Mouse (Mus musculus): Measurements from ENCODE around the gene Olfr818. TPM values are rescaled to one million over a fixed set of nuclear protein-coding genes. Genes with fewer than 3 reads are reported as not detected.
"Not testable (repeated sequence)": the region's sequence is repeated elsewhere in the genome, so short reads cannot be mapped to it uniquely, and the experiment has no call there.

Gene Olfr818
- total RNA-seq (2017): not detected in 2 replicates

DNA sequence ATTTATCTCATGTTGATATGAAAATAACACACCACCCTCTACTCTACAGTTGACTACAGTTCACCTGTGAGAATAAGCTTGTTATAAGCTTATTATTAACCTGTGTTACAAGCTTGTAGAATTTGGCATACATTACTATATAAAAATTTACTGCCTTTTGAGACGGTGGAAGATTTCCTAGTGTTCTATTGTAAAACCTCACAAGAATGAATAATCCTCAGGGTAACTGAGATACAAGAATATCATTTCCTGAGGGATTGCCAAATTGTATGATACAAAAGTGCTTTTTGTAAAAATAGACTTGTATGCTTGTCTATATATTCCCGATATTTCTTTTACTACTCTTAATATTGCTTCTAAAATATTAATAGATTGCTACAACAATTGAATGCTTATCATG, at the start of gene Olfr818:
Olfr818 (minus strand) TSS at position 101 of the 400 bp plus-strand sequence.
- no peak for ATAC-seq (replicated peaks in 1 of 2; ENCODE audit: insufficient read depth in 1 of 2, low FRiP score in 2 of 2, low TSS enrichment in 1 of 2, low read depth in 1 of 2, poor library complexity in 2 of 2, severe bottlenecking in 2 of 2)

GRCm38 (mm10) chr10:129984962-129985361, 36.1 kb upstream of the Olfr818 start, which contains the start of gene Gm10310:
Gm10310 (minus strand) TSS chr10:129985062.
- not testable (repeated sequence) for ATAC-seq (replicated peaks in 1 of 2; ENCODE audit: insufficient read depth in 1 of 2, low FRiP score in 2 of 2, low TSS enrichment in 1 of 2, low read depth in 1 of 2, poor library complexity in 2 of 2, severe bottlenecking in 2 of 2)

DNA sequence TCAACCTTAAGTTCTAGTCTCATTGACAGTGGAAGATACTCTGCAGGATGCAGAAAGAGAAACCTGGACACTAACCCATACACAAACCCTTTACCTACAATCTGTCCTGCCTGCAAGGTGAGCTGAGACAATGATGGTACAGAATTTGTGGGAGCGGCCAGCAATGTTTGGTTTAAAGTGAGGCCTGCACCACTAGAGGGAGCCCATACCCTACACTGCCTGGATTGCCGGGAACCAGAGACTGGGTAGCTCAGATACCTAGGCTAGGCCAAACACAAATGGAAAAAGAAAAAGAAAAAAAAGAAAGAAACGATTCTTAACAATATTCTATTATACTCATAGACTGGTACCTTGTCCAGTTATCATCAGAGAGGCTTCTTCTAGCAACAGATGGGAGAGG, 33.0 kb upstream of the Olfr818 start:
- peak; percentile 48 to 62; a peak in 3 of 4 replicates for ATAC-seq (replicated peaks in 1 of 2; ENCODE audit: insufficient read depth in 1 of 2, low FRiP score in 2 of 2, low TSS enrichment in 1 of 2, low read depth in 1 of 2, poor library complexity in 2 of 2, severe bottlenecking in 2 of 2)

- not testable (repeated sequence) for ATAC-seq (replicated peaks in 1 of 2; ENCODE audit: insufficient read depth in 1 of 2, low FRiP score in 2 of 2, low TSS enrichment in 1 of 2, low read depth in 1 of 2, poor library complexity in 2 of 2, severe bottlenecking in 2 of 2)
Measured at GRCm38 (mm10) chr10:129976040-129976439, 27.1 kb upstream of the Olfr818 start, which contains the start of gene Olfr247. Olfr247 (minus strand) TSS chr10:129976140.

DNA sequence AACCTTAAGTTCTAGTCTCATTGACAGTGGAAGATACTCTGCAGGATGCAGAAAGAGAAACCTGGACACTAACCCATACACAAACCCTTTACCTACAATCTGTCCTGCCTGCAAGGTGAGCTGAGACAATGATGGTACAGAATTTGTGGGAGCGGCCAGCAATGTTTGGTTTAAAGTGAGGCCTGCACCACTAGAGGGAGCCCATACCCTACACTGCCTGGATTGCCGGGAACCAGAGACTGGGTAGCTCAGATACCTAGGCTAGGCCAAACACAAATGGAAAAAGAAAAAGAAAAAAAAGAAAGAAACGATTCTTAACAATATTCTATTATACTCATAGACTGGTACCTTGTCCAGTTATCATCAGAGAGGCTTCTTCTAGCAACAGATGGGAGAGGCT, 24.1 kb upstream of the Olfr818 start:
- peak; percentile 42 to 73; a peak in 2 of 4 replicates for ATAC-seq (replicated peaks in 1 of 2; ENCODE audit: insufficient read depth in 1 of 2, low FRiP score in 2 of 2, low TSS enrichment in 1 of 2, low read depth in 1 of 2, poor library complexity in 2 of 2, severe bottlenecking in 2 of 2)

- not testable (repeated sequence) for ATAC-seq (replicated peaks in 1 of 2; ENCODE audit: insufficient read depth in 1 of 2, low FRiP score in 2 of 2, low TSS enrichment in 1 of 2, low read depth in 1 of 2, poor library complexity in 2 of 2, severe bottlenecking in 2 of 2)
Measured at GRCm38 (mm10) chr10:129967166-129967565, 18.3 kb upstream of the Olfr818 start, which contains the start of gene Olfr819. Olfr819 (minus strand) TSS chr10:129967266.

DNA sequence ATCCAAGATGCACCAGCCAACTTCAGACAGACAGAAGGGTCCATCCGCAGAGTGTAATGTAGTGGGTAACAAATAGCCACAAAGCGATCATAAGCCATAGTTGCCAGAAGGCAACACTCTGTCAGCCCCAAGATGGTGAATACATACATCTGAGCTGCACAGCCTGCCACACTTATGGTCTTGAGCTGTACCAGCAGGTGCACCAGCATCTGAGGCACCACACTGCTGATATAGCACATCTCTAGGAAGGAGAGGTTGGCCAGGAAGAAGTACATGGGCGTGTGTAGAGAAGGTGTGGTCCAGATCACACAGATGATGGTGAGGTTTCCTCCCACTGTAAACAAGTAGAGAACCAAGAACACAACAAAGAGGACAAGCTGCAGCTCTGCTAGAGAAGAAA, 17.3 kb upstream of the Olfr818 start:
- ATAC-seq (replicated peaks in 1 of 2; ENCODE audit: insufficient read depth in 1 of 2, low FRiP score in 2 of 2, low TSS enrichment in 1 of 2, low read depth in 1 of 2, poor library complexity in 2 of 2, severe bottlenecking in 2 of 2): peak in 1 of 2 experiments; percentile 27; a peak in 1 of 4 replicates

DNA sequence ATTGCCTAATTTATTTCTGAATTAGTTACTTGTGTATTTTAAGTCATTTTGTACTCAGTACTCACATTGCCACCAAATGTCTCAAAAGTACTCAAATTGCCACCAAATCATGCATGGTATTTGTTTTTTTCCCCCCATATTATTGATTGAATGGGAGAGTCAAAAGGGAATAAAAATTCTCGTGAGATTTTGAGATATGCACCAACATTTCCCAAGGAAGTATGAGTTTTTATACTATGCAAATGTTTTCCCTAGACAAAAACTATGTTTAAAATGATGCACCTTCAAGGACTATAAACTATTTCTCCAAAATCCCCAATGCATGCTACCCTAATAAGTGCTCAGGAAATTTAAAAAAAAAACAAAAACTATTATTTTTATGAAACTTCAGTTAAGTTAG, 33.4 kb downstream of the Olfr818 start, which contains the start of gene Olfr816:
Olfr816 (minus strand) TSS at position 101 of the 400 bp plus-strand sequence.
- ATAC-seq (replicated peaks in 1 of 2; ENCODE audit: insufficient read depth in 1 of 2, low FRiP score in 2 of 2, low TSS enrichment in 1 of 2, low read depth in 1 of 2, poor library complexity in 2 of 2, severe bottlenecking in 2 of 2): no peak

DNA sequence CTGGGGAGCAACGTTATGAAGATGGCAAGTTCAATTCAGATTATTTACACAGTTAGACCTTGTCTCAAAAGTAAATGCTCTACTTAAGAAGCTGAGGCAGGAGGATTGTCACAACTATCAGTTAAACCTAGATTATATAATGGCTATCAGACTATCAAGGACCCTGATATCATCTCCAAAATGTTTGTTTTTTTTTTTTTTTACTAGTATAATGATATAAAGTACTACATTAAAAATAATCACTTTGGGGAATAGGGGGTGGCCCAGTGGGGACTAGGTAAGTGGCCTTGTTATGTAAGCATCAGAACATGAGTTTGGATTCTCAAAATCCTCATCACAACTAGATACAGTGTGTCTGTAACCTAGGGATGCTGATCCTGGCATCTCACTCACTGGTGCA, 43.1 kb downstream of the Olfr818 start, which contains the start of gene Olfr815:
Olfr815 (minus strand) TSS at position 101 of the 400 bp plus-strand sequence.
- ATAC-seq (replicated peaks in 1 of 2; ENCODE audit: insufficient read depth in 1 of 2, low FRiP score in 2 of 2, low TSS enrichment in 1 of 2, low read depth in 1 of 2, poor library complexity in 2 of 2, severe bottlenecking in 2 of 2): not testable (repeated sequence)

Other genes starting within 250 kb of the Olfr818 start
- not detected in 2 replicates for gene Olfr804, start 245.9 kb downstream of the Olfr818 start, total RNA-seq (2017)
- not detected in 2 replicates for gene Olfr805, start 219.7 kb downstream of the Olfr818 start, total RNA-seq (2017)
- gene Olfr806, start 207.2 kb downstream of the Olfr818 start, total RNA-seq (2017): not detected in 2 replicates
- not detected in 2 replicates for gene Olfr807, start 191.3 kb downstream of the Olfr818 start, total RNA-seq (2017)
- gene Olfr808, start 183.6 kb downstream of the Olfr818 start, total RNA-seq (2017): not detected in 2 replicates
- not detected in 2 replicates for gene Olfr809, start 174.5 kb downstream of the Olfr818 start, total RNA-seq (2017)
- gene Olfr810, start 154.2 kb downstream of the Olfr818 start, total RNA-seq (2017): not detected in 2 replicates
- not detected in 2 replicates for gene Olfr811, start 144.7 kb downstream of the Olfr818 start, total RNA-seq (2017)
- gene Olfr812, start 103.0 kb downstream of the Olfr818 start, total RNA-seq (2017): not detected in 2 replicates
- not detected in 2 replicates for gene Olfr813, start 93.7 kb downstream of the Olfr818 start, total RNA-seq (2017)
- gene Olfr814, start 69.2 kb downstream of the Olfr818 start, total RNA-seq (2017): not detected in 2 replicates
- gene Olfr815, start 43.2 kb downstream of the Olfr818 start, total RNA-seq (2017): not detected in 2 replicates
- not detected in 2 replicates for gene Olfr816, start 33.5 kb downstream of the Olfr818 start, total RNA-seq (2017)
- gene Olfr819, start 18.2 kb upstream of the Olfr818 start, total RNA-seq (2017): not detected in 2 replicates
- gene Olfr247, start 27.0 kb upstream of the Olfr818 start, total RNA-seq (2017): not detected in 2 replicates
- not detected in 2 replicates for gene Gm10310, start 36.0 kb upstream of the Olfr818 start, total RNA-seq (2017)
- gene Olfr820, start 63.5 kb upstream of the Olfr818 start, total RNA-seq (2017): not detected in 2 replicates
- gene Olfr821, start 81.2 kb upstream of the Olfr818 start, total RNA-seq (2017): not detected in 2 replicates
- gene Olfr822, start 122.1 kb upstream of the Olfr818 start, total RNA-seq (2017): not detected in 2 replicates
- not detected in 2 replicates for gene Olfr823, start 166.3 kb upstream of the Olfr818 start, total RNA-seq (2017)
- gene Olfr824, start 180.9 kb upstream of the Olfr818 start, total RNA-seq (2017): not detected in 2 replicates
- not detected in 2 replicates for gene Olfr825, start 217.7 kb upstream of the Olfr818 start, total RNA-seq (2017)
- not detected in 2 replicates for gene Olfr826, start 235.1 kb upstream of the Olfr818 start, total RNA-seq (2017)

All from hematopoietic stem cell, adult 5-6 weeks (primary cell).